Mouse (Mus musculus) olfactory bulb, adult 2 months (tissue): ENCODE measurements around the gene Flt3. TPM values are rescaled to one million over a fixed set of nuclear protein-coding genes. Genes with fewer than 3 reads are reported as not detected.

Experiments
- H3K27ac ChIP-seq: fragments of 200-500 bp; 2 replicates; pipeline ENCODE4 v1.5.1; 2012; ENCODE audit warnings: low read depth, low read length; ENCODE audit not compliant: insufficient read depth
- H3K4me1 ChIP-seq: fragments of 200-500 bp; 2 replicates; pipeline ENCODE4 v1.6.1; 2012; ENCODE audit warnings: low read length; ENCODE audit not compliant: control insufficient read depth, insufficient read depth
- H3K4me3 ChIP-seq: fragments of 200-500 bp; 2 replicates; pipeline ENCODE4 v1.5.1; 2012; ENCODE audit warnings: mild to moderate bottlenecking, low read depth, low read length, moderate library complexity; ENCODE audit not compliant: insufficient read depth
- CTCF ChIP-seq: fragments of 200-500 bp; IDR thresholded peaks from 2 replicates; pipeline ENCODE4 v1.5.1; 2012; ENCODE audit warnings: low read depth, mild to moderate bottlenecking, low read length, moderate library complexity; ENCODE audit not compliant: insufficient read depth
- POLR2A ChIP-seq: fragments of 200-500 bp; IDR thresholded peaks from 2 replicates; pipeline ENCODE4 v1.6.1; 2012; ENCODE audit warnings: mild to moderate bottlenecking, low read depth, low read length, moderate library complexity; ENCODE audit not compliant: insufficient read depth
- WGBS: fragments of 180-500 bp; shearing (Covaris S2); methylation state at CpG from one replicate; pipeline ENCODE4 v1.1.7; 2018; 5-methylcytosine and 5-hydroxymethylcytosine counted together
- polyA plus RNA-seq: library from polyadenylated mRNA; stranded (reverse); fragments of >200 nt; gene quantifications from 2 replicates; pipeline ENCODE4 v1.2.4, GENCODE M21; 2012; ENCODE audit warnings: low replicate concordance; ENCODE audit not compliant: missing spikeins, insufficient read depth, insufficient read length

The Flt3 gene
- polyA plus RNA-seq, 1 experiment: not detected

GRCm38 (mm10) chr5:147392667-147393213 is 7.5 kb downstream of the Flt3 start:
- Histone ChIP-seq H3K4me3 (no peak overlapping the region), H3K27ac (no peak overlapping the region), H3K4me1 (no peaks in the 10 kb centered on the region)
- TF ChIP-seq CTCF: no peak
- TF ChIP-seq POLR2A: no peak
- 84% methylated on average over 12 of the region's 12 CpGs for WGBS

DNA sequence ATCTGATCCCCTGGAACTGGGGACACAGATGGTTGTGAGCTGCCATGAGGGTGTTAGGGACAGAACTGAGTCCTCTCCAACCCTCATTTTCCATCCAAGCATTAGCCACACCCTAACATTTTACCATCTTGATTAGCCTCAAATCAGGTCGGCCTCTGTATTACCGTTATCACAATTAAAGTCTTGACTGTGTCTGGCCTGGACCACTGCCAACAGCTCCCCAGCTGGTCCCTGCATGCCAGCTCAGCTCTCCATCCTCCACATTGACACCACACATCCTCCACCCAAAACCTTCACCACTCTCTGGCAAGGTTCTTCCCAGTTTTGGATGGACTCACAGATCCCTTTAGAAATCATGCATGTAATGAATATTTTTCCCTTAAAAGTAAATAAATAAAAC is 9.5 kb downstream of the Flt3 start:
- no peaks in the 10 kb centered on the region for H3K4me1 ChIP-seq
- 36% methylated on average over 2 of the region's 2 CpGs for WGBS
- no peak overlapping the region for H3K4me3 ChIP-seq
- no peak for TF ChIP-seq POLR2A
- no peak for TF ChIP-seq CTCF
- H3K27ac ChIP-seq: no peak overlapping the region

DNA sequence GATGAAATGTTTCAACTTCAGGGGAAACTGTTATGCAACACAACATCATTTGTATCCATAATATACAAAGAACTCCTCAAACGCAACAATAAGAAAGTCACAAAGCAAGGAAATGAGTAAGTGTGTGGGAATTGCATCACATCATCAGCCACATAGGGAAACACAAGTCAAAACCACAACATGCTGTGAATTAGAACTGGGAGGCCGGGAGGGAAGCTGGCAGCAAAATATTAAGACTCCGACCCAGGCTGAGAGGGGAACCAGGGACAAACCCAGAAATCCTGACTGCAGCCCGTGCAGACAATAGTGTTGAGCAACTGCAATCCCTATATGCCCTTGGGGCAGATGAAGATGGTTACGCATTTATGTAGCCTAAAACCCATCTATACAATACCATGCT is 11.2 kb downstream of the Flt3 start:
- H3K4me1 ChIP-seq: no peaks in the 10 kb centered on the region

GRCm38 (mm10) chr5:147388376-147389008 is 11.8 kb downstream of the Flt3 start:
- no peaks in the 10 kb centered on the region for H3K4me1 ChIP-seq
- 83% methylated on average over 9 of the region's 9 CpGs for WGBS
- TF ChIP-seq CTCF: no peak
- TF ChIP-seq POLR2A: no peak
- no peak overlapping the region for H3K4me3 ChIP-seq
- H3K27ac ChIP-seq: no peak overlapping the region

More for the DNA sequence above, 11.2 kb downstream of the Flt3 start:
- Histone ChIP-seq H3K27ac (no peak overlapping the region), H3K4me3 (no peak overlapping the region)
- TF ChIP-seq POLR2A: no peak
- TF ChIP-seq CTCF: no peak
- 90% methylated on average over 5 of the region's 5 CpGs for WGBS

GRCm38 (mm10) chr5:147386865-147387264 is 13.4 kb downstream of the Flt3 start:
- WGBS: 89% methylated on average over 13 of the region's 13 CpGs

GRCm38 (mm10) chr5:147381396-147381795 is 18.9 kb downstream of the Flt3 start:
- WGBS: 77% methylated on average over 10 of the region's 10 CpGs
- no peak overlapping the region for H3K4me3 ChIP-seq
- TF ChIP-seq POLR2A (no peak), CTCF (no peak)
- H3K4me1 ChIP-seq: no peaks in the 10 kb centered on the region
- H3K27ac ChIP-seq: no peak overlapping the region

More at GRCm38 (mm10) chr5:147386865-147387264, 13.4 kb downstream of the Flt3 start:
- Histone ChIP-seq H3K4me1 (no peaks in the 10 kb centered on the region), H3K4me3 (no peak overlapping the region), H3K27ac (no peak overlapping the region)
- TF ChIP-seq POLR2A (no peak), CTCF (no peak)

GRCm38 (mm10) chr5:147379481-147379880 is 20.8 kb downstream of the Flt3 start:
- no peak for TF ChIP-seq CTCF
- TF ChIP-seq POLR2A: no peak
- WGBS: 88% methylated on average over 3 of the region's 3 CpGs
- no peak overlapping the region for H3K27ac ChIP-seq
- no peak overlapping the region for H3K4me3 ChIP-seq
- H3K4me1 ChIP-seq: no peaks in the 10 kb centered on the region

DNA sequence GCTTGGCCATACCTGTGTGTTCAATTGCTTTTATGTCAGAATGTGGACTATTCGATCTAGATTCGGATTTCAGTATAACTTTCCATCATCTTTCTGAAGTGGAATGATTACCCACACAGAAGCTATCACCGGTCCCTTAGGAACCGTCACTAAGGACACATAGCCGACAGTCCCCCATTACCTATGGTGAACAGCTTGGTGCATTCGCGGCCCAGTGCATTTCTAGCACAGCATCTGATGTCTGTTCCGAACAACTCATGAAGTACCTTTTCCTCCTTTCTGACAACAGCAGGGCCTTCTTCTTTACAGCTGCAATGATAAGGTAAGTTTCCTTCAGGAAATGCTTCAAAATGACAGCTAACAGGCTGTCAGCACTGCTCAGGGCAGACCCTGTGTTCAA is 30.0 kb downstream of the Flt3 start:
- no peak for TF ChIP-seq POLR2A
- TF ChIP-seq CTCF: no peak
- WGBS: 91% methylated on average over 8 of the region's 8 CpGs
- Histone ChIP-seq H3K27ac (no peak overlapping the region), H3K4me1 (no peaks in the 10 kb centered on the region), H3K4me3 (no peak overlapping the region)

DNA sequence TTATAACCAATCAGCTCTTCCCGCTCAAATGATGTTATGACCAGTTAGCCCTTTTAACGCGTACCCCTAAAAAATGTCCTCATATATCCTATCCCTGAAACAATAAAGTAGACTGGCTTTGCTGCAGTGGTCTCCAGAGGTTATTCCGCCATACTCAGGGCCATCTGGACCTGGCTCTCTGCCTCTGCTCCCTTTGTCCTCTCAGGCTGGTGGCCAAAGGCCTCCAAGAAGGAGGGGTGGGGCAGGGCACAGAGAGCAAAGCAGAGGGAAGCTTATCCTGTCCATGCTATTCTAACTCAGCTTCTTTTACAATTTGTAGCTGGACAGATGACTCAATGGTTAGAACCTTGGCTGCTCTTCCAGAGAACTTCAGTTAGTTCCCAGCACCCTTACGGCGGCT is 32.1 kb downstream of the Flt3 start:
- 91% methylated on average over 6 of the region's 6 CpGs for WGBS
- no peak for TF ChIP-seq CTCF
- TF ChIP-seq POLR2A: no peak
- no peak overlapping the region for H3K27ac ChIP-seq
- H3K4me1 ChIP-seq: no peaks in the 10 kb centered on the region
- H3K4me3 ChIP-seq: no peak overlapping the region
